Mouse (Mus musculus): ENCODE data around the gene Plekha4. TPM values are rescaled to one million over a fixed set of nuclear protein-coding genes. Genes with fewer than 3 reads are reported as not detected.

Gene Plekha4
- total and polyA plus RNA-seq, 3 experiments: 3.0 to 9.8 (median 5.9) TPM

GRCm38 (mm10) chr7:45538163-45539041 is 12.3 kb downstream of the Plekha4 start:
- peak; percentile 67 for DNase-seq

DNA sequence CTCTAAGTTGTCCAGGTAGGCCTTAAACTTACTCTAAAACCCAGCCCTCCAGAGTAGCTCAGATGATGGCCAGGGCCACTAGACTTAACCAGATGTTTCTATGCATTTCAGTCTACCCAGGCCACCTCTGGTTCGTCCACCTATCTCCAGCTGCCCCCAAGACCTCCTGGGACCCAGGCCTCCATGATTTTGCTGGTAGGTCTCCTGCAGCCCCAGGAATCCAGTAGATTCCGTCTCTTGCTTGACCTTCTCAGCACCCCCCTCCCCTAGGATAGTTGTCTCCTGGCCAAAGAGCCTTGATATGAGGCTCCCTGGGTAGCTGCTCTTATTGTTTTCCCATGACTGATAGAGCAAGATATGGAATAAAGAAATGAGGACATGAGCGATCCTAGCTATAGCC is 13.0 kb downstream of the Plekha4 start:
- no peak for DNase-seq

DNA sequence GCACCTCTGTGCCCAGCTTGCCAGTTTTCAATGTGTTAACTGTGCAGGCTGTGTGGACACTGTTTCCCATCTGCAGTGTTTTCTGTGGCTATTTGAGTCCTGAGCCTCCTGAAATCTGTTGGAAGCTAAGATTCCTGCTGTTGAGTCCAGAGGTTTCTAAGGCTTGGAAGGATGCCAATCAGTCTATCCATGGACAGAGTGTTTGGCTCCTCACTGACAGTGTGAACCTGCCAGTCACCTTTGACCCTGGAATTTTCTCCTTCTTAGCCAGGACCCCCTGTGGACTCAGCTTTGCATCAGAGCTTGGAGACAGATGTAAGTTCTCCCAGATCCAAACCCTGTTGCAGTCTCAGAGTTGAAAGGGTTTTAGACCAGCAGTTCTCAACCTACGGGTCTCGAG is 14.1 kb downstream of the Plekha4 start:
- DNase-seq: no peak

- no peak for DNase-seq
Measured at GRCm38 (mm10) chr7:45544525-45544924, 18.4 kb downstream of the Plekha4 start.

GRCm38 (mm10) chr7:45549641-45550436 is 23.7 kb downstream of the Plekha4 start:
- DNase-seq: peak; percentile 43

DNA sequence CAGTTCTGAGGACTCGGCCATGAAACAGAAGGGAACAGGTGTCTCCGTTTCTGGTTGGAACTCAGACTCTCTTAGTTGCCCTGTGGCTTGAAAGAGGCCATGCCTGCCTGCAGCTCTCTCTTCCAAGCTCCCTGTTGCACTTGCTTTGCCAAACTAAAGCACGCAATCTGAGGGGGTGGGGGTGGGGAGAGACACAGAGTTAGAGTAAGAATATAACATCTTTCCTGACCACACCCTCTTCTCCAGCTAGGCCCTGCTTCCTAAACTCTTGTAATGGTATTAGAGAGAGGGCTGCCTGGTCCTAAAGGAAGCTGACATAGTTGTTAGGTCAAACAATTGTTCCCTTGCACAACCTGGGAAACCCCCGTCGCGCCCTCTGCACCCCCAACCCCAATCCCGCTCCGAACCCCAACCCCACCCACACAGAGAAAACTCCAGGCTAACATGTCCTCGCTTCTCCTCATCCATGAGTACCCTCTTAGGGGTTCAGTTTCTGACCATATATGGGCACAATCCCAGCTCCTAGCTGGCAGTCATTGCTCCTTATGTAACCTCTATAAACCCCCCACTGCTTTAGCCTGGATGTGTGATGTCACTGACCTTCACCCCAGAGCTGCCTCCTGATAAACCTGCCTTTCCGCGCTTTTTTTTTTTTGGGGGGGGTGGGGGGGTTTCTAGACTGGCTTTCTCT is 24.8 kb downstream of the Plekha4 start:
- no peak for DNase-seq

DNA sequence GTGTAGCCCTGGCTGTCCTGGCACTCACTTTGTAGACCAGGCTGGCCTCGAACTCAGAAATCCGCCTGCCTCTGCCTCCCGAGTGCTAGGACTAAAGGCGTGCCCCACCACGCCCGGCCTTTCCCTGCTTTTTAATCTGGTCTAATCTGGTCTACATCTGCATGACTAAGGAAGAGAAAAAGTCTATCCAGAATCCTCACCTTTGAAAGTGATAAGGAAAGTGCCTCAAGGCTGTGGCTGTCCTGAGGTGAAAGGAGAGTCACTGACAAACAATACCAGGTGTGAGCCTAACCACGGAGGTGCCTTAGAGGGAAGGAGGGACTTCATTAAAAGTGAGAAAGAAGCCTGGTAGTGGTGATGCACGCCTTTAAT is 25.4 kb downstream of the Plekha4 start:
- DNase-seq: no peak

DNA sequence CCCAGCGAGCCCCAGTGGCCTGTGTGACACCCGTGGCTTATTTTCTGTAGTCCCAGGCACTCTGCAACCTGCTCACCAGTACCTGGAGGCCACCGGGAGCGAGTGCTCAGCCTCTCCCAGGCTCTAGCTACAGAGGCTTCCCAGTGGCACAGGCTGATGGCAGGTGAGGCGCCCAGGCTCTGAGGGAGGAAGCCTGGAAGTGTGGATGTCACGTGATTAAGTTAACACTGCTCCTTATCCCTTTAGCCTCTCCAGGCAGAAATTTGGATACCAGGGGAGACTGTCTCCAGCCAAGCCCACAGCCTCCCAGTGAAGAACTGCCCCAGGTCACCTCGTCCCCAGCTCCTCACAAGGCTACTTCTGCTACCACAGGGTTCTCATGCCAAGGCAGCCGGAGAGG is 27.4 kb downstream of the Plekha4 start:
- no peak for DNase-seq

DNA sequence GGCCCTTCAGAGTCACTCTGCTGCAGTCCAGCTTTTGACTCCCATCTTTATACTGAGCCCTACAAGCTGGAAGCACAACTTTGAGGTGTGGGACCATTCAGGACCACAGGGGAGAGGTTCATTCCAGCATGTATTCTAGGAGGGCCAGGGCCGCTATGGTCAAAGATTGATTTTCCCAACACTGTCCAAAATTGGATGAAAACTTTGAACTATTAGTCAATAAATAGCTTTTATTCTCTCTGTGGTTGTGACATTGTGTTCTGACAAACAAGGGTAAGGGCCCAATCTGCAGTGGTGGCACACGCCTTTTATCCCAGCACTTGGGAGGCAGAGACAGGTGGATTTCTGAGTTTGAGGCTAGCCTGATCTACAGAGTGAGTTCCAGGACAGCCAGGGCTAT is 27.9 kb downstream of the Plekha4 start:
- DNase-seq: no peak

GRCm38 (mm10) chr7:45554744-45555143 is 28.6 kb downstream of the Plekha4 start, which contains the start of gene Hsd17b14:
Hsd17b14 (plus strand) TSS chr7:45554893.
- no peak for DNase-seq

- peak; percentile 85 for DNase-seq
Measured at GRCm38 (mm10) chr7:45555787-45556186, 29.7 kb downstream of the Plekha4 start.

- DNase-seq: no peak
Measured at GRCm38 (mm10) chr7:45558907-45559306, 32.8 kb downstream of the Plekha4 start.

GRCm38 (mm10) chr7:45560241-45560640 is 34.1 kb downstream of the Plekha4 start:
- no peak for DNase-seq

- DNase-seq: peak; percentile 75
Measured at GRCm38 (mm10) chr7:45560843-45561623, 34.9 kb downstream of the Plekha4 start.

DNA sequence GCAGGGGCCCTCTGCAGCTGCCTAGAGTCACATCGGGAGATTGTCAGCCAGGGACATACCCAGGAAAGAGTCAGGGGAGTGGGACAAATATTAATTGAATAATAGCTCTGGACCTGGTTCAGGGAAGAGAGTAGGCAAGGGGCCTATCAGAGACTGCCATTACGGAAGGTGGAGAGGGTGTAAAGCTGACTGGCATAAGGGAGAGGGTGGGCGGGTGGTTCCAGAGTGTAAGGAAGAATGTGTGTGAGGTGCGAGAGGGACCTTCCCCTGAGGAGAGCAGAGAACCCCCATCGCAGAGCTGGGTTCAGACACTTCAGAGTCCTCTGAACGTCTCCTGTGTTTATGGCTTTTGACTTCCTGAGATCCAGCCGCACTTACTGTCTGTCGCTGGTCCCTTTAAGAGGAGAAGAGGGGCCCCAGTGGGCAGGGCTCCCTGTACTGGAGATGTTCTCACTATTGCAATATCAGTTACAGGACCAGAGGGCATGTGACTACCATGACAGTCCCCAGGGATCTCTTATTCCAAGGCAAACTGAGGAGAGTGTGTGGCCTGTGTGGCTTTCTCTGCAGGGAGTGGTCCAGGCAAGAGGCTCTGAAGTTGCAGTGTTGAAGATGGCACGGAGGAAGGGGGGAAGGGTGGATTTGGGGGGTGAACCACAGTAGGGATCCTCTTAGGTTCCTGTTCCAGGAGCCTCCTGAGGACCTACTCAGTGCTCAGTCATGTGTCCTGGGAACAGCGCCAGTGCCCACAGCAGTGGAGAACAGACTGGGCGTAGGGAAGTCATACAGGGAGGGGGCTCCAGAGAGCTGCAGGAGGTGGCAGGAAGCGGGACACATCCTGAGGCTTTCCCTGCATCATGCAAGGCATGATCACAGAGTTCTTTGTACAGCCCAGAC is 35.7 kb downstream of the Plekha4 start:
- no peak for DNase-seq

- DNase-seq: no peak
Measured at GRCm38 (mm10) chr7:45564811-45565210, 38.7 kb downstream of the Plekha4 start.

GRCm38 (mm10) chr7:45565446-45565845 is 39.3 kb downstream of the Plekha4 start:
- no peak for DNase-seq

DNA sequence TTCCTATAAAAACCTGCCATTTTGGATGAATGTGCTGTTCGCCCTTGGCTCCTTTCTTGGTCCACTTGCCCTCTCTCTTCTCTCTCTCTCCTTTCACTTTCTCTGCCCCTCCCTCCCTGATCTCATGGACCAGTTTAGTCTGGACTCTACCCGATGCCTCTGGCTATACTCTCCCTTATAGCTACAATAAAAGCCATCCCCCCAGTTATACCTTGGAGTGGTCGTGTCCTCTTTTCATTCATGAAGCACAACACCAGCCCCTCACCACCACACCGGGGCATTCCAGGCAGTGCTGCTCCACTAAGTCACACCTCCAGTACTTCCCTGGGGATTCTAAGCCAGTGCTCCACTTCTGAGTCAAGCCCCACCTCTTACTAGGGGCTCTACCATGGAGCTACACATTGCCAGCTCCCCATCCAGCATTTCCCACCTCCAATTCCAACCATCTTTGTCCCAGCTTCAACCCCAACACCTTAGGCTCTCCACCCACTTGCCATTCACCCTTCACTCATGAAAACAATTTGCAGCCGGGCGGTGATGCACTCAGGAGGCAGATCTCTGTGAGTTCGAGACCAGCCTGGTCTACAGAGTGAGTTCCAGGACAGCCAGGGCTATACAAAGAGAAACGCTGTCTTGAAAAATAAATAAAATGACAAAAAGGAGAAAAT is 41.1 kb downstream of the Plekha4 start:
- no peak for DNase-seq

- DNase-seq: peak; percentile 98
Measured at GRCm38 (mm10) chr7:45567780-45568516, 41.8 kb downstream of the Plekha4 start.
